Mouse (Mus musculus): ENCODE data around the gene Atp5f1.
"Not testable (repeated sequence)": the region's sequence is repeated elsewhere in the genome, so short reads cannot be mapped to it uniquely, and the experiment has no call there.

The Atp5f1 gene

DNA sequence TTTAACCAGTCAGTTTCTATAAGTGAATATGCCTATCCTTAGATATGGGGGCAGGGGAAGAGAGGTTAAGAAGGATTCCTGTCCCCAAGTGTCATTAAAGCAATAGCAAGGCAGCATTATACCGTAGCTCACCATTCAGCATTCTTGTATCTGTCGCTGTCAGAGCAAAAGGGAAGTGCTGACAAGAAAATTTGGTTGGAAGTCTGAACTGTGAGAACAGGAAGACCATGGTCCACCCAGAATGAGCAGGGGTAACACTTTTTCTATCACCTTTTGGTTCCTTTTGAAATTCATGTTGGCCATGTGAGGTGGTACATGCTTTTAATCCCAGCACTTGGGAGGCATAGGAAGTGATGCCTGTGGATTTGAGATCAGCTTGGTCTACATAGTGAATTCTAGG is 28.8 kb downstream of the Atp5f1 start:
- DNase-seq (ENCODE audit: low read depth in 1 of 2, low spot score in 2 of 2), result no peak

DNA sequence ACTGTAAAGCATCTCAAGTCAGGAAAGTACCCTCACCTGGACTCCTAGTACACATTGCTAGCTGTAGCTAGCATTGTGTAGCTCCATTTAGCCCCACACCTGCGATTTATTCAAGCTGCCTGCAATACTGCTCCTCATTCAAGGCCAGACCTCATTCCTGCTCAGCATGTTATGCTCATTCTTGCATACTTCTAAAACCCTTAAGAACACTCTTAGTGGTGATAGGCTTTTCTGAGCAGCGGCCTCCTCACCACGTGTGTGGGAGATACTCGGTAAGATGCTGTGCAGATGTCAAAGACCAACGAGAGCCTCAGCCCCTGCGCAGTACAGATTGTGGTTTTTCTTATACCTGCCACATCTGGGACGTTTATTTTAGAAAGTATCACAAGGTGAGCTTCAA is 30.1 kb downstream of the Atp5f1 start:
- DNase-seq (ENCODE audit: low read depth in 1 of 2, low spot score in 2 of 2), result no peak

DNA sequence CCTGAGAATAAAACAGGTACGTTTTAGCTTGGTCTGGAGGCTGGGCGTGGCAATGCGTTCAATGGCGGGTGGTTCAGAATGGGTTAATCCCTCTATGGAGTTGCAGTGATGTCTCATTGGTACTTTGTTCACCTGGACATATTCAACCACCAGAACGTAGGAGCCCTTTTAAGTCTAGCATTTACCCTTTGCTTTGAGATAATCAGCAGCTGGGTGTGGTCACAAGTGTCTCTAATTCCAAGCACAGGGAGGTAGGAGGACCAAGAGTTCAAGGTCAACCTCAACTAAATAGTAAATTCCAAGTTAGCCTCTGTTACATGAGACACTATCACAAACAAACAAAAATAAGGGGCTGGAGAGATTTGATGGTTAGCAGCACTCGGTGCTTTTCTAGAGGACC is 31.1 kb downstream of the Atp5f1 start:
- no peak for DNase-seq (ENCODE audit: low read depth in 1 of 2, low spot score in 2 of 2)

DNA sequence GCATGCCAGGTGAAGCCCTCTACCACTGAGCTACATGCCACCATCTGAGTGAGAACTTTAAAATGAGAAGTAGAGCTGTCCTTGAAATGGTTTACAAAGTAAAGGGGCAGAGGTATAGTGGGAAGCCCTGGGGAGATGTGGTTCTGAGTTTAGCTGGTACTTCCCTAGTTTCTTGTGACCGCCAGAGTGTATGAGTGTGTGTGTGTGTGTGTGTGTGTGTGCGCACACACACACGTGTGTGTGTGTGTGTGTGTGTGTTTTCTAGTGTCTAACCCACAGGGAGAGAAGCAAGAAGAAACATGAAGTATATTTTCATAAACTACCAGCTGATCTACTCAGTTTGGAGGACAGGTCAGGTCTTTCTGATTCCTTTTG is 31.7 kb downstream of the Atp5f1 start:
- DNase-seq (ENCODE audit: low read depth in 1 of 2, low spot score in 2 of 2), result no peak

DNA sequence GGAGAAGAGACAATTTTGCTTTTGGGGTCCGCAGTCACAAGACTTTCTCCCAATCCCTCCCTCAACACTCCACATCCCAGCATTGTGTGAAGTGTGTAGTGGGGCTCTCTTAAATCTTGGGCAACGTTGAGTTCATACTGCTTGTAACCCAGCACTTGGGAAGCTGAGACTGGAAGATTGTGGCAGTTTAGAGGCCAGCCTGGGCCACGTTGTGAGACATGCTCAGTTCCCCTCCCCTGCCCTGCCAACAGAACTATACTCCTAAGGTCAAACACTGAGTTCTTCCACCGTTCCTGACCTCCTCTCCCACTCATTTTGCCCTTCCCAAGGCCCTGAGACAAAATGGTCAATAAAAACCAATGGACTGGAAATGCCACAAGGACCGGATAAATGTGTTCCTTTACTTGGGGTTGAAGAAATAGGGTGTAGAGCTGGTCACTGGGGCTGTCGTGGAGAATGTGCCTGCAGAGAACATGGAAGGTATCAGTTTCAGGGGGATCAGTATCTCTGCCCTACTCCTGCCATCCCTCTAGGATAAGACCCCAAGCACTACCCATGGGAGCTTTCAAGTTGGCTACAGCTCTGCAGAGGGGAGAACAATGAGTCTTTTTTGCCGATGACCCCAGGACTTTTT is 32.2 kb downstream of the Atp5f1 start:
- no peak for DNase-seq (ENCODE audit: low read depth in 1 of 2, low spot score in 2 of 2)

DNA sequence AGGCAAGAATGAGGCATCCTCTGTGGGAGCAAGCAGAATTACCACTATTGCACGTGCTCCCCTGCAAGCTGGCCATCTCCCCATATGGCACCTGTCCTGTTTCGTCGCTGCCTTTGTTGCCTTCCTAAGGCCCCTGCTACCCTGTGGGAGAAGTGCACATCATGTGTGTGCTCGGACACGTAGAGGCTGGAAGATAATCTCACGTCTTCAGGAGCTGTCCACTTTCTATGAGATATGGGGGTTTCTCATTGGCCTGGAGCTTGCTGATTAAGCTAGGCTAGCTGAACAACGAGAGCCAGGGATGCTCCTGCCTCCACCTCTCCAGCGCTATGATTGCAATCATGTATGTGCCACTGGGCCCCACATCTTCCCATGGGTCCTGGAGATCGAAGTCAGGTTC is 35.3 kb downstream of the Atp5f1 start:
- no peak for DNase-seq (ENCODE audit: low read depth in 1 of 2, low spot score in 2 of 2)

DNA sequence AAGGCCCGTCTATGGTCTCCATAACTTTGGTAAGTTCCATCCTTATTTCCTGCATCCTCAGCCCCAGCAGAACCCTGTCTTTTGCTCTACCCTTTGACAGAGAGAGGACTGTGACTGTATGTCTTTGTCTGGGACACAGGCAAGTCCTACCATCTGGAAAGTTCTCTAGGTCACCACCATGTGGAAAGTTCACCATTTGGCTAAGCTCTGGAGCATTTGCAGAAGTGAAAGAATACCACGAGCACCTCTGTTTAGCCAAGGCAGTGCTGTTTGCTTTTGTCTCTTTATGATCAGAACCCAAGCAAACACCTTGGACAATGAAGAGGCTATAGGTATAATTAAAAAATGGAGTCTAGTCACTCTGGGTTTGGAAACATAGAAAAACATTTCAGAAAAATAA is 37.9 kb downstream of the Atp5f1 start:
- no peak for DNase-seq (ENCODE audit: low read depth in 1 of 2, low spot score in 2 of 2)

DNA sequence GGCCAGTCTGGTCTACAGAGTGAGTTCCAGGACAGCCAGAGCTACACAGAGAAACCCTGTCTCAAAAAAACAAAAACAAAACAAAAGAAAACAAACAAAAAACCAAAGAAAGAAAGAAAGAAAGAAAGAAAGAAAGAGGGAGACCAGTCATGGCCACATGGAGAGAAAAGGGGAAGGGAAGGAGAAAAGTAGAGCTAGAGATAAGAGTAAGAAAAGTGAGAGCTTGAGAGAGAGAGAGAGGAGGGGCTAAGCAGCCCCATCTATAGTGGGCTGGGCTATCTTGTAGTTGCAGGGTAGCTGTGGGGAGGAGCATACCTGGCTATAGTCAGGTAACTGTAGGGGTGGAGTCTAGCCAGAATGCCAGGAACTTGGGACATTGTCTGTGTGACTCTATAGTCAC is 39.2 kb downstream of the Atp5f1 start:
- not testable (repeated sequence) for DNase-seq (ENCODE audit: low read depth in 1 of 2, low spot score in 2 of 2)

DNA sequence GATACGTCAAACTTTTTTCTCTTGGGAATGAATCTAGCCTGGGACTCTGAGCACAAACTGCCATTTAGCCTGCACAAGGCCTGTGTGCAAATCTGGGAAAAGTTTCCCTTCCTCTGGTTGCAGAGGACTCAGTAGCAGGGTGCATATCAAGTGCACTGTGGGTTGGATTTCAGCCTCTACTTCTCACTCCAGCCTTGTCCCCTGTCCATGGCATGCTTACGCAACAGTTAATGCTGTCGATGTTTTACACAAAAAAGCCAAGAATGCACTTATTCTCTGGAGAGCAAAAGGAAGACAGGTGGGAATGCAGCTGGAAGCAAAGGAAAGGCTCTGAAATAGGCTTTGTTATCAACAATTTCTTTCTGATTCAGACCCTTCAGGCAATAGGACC is 41.5 kb downstream of the Atp5f1 start:
- DNase-seq (ENCODE audit: low read depth in 1 of 2, low spot score in 2 of 2), result no peak

DNA sequence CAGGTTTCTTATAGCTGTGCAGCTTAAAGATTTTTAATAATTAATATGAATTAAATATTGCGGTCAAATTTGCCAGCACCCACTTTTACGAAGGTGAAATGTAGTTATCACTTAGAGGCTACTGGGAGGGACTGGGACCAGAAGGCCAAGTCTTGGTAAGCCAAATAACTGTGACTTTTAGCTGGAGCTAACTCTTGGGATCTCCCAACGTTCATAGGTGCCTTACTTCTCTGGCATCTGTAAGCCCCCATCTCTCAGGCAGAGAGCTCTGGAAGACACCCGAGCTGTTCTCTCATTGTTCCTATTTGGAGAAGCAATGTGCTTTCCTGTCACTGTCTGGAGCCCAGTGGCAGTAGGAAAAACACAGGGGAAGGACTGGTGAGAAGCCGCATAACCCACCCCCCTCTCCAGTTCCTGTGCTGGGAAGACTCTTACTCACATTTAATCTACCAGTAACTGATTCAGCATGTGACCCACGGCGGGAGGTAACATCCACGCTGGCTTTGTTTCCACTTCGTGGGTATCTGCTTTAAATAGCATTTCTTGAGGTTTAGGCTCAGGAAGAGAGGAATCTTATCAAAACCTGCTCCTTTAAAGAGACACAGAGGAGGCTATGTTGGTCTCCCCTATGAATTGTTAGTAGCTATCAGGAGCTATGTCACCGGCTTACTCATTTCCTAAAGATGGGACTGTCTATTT is 42.1 kb downstream of the Atp5f1 start:
- DNase-seq (ENCODE audit: low read depth in 1 of 2, low spot score in 2 of 2), result no peak

DNA sequence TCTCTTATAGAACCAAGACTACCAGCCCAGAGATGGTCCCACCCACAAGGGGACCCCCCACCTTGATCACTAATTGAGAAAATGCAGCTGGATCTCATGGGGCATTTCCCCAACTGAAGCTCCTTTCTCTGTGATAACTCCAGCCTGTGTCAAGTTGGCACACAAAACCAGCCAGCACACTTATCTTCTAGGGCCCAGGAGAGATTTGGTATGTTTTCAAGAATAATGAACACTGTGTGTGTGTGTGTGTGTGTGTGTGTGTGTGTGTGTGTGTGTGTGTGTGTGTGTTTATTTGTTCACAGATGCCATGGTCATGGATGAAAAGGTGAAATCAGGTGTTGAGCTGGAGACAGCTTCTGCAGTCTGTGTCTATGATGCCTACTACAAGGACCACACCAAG is 43.4 kb downstream of the Atp5f1 start:
- DNase-seq (ENCODE audit: low read depth in 1 of 2, low spot score in 2 of 2), result not testable (repeated sequence)

DNA sequence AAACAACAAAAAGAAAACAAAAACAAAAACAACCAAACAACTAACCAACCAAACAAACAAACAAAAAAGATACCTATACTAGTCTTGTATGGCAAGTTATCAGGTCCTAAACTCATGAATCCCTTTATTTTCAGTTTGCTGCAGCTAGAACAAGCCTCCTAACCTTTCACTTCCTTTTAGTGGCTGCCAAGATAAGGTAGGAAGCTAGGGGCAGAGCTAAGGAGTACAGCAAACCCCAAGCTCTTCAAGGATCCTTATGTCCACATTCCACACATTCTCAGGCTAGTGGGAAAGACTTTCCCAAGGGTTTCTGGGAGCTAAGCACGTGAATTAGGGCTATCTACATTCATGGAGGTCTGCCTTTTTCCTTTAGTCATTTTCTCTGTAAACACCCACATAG is 44.6 kb downstream of the Atp5f1 start:
- no peak for DNase-seq (ENCODE audit: low read depth in 1 of 2, low spot score in 2 of 2)

DNA sequence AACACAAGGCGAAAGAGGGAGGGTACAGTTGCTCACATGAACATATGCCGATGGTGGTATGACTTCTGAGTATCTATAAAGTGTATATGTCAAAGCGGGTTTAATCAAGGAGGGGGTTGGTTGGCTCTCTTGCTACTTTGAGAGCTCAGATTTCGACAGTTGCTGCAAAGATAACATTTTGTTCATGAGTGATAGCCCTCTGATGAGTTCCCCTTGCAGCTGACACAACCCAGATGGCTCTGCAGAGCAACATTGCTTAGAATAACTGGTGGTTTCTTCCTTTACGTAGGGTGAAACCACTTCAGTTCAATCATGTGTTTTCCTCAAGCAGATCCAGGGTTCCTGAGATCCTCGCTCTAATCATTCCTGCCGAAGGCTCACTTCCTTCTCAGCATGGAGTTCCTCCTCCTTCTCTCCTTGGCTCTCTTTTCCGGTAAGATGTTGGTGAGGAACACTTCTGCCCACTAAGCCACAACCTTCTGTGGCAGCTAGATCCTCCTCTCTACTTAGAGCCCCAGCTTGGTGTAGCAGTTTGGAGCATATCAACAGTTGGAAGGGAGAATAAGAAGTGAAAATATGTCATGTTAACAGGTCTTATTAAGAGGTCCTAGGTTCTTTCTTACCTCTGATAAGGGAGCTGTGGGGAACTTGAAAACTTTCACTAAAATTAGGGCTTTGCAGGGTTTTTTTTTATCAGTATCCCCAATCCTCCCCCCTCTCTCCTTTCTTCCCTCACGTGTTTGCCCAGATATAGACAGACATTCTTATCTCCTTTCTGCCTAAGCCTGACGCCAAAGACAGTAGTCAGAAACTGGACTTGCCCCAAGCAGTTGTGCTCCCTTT is 45.8 kb downstream of the Atp5f1 start:
- DNase-seq (ENCODE audit: low read depth in 1 of 2, low spot score in 2 of 2), result no peak

DNA sequence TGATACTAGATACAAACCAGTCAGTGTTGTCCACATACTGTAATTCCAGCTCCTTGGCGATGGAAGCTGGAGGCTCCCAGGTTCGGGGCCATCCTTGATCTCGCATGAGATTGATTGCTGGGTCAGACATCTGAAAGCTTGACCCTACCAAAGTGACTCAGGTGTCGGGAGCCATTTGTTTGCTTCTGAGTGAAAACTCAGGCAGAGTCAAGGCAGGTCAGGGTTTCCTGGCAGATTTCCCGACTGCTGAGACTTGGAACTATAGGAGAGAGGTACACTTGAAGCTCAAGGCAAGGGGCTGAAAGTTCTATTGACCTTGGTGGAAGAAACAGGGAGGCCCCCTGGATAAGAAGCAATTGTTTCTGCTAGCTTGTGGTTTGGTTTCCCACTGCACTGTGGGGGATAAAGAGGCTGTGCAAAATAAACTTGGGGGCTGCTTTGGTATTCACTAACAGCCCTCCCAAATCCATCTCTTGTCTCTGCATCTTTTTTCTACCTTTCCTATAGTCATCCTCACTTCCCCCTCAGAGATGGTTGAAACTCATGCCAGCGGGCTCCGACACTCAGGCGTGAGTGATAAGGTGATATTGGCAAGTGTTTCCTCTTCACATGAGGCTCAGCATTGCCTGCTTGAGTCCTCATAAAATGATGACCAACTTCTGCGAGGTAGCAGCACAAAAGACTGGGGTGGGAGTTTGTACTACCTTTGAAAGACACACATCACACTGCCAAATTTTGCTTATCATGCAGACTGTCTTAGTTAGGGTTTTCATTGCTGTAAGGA is 47.6 kb downstream of the Atp5f1 start:
- no peak for DNase-seq (ENCODE audit: low read depth in 1 of 2, low spot score in 2 of 2)

DNA sequence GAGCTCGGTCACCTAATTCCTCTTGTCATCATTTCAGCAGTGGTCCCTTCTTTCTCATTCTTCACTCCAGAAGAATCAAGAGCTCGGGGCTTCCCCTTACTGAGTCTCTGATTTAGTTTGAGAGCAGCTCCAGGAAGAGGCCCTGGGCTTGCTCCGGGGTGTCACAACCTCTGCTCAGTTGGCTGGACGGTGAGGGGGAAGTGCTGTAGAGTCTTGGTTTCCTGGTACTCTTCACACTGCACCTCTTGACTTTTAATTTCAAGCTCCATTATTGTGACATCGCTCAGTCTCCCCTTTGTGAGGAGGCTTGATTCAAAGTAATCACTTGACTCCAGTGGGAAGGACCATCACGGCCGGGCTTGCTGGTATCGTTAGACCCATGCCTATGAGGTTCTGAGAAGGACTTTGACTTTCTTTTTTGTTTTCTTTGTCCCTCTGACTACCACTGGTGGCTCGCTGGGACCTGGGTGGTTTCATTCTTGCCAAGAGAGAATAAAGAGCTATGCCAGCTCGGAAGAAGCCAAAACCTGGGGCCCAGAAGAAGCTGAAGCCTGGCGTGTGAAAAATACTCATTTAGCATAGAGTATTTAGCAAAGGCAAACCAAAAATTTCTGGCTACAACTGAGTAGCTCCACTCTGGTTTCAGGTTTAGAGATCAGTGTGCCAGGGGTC is 49.2 kb downstream of the Atp5f1 start:
- DNase-seq (ENCODE audit: low read depth in 1 of 2, low spot score in 2 of 2), result peak in 1 of 2 experiments; percentile 52

DNA sequence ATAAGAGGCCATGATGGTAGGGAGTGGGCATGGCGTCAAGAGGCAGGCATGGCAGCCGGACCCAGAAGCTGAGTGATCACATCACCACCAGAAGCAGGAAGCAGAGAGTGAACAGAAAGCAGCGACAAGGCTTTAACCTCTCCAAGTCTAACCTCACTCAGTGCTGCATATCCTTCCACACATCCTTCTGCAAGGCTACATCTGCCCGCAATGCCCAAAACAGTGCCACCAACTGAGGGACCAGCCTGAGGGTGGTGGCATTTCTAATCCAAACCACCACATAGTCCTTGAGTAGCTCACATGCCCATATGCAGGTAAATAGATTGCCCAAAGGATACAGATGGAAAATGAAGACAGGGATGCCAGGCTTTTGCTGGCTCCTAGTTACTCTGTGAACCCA is 50.9 kb downstream of the Atp5f1 start:
- DNase-seq (ENCODE audit: low read depth in 1 of 2, low spot score in 2 of 2), result no peak

DNA sequence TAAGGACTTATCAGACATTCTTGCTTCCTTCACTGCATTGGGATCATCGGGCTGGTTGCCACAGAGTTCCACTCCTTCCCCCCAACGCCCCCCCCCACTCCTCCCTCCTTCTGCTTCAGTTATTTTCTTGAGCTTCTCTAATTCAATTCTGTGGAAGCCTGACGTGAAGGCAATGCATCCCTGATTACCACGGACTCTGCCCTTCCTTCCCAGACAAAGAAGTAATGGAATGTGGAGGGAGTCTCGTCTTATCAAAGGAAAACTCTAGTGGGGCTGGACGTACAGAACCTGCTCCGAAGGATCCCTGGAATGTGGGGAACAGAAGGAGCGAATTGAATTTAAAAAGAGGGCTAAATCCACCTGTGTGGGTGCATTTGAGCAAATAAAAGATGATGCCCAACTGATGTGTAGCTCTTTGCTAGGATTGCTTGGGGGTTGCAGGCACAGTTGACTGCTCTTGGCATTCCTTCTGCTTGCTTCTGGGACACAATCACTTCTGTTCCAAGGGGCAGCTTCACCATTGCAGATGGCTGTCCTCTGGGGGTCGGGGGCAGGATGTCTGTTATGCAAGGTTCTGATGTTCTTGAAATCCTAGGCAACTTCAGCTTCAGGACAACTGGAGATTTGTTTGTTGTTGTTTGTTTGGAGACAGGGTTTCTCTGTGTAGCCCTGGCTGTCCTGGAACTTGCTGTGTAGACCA is 51.8 kb downstream of the Atp5f1 start:
- no peak for DNase-seq (ENCODE audit: low read depth in 1 of 2, low spot score in 2 of 2)

DNA sequence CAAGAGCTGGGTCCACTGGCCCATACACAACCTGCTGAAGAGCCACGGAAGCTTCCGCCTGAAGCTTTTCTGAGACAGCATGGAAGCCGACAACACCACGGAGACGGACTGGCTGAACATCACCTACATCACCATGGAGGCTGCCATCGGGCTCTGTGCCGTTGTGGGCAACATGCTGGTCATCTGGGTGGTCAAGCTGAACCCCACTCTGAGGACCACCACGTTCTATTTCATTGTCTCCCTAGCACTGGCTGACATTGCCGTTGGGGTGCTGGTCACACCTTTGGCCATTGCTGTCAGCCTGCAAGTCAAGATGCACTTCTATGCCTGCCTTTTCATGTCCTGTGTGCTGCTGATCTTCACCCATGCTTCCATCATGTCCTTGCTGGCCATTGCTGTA is 55.2 kb downstream of the Atp5f1 start:
- DNase-seq (ENCODE audit: low read depth in 1 of 2, low spot score in 2 of 2), result no peak

DNA sequence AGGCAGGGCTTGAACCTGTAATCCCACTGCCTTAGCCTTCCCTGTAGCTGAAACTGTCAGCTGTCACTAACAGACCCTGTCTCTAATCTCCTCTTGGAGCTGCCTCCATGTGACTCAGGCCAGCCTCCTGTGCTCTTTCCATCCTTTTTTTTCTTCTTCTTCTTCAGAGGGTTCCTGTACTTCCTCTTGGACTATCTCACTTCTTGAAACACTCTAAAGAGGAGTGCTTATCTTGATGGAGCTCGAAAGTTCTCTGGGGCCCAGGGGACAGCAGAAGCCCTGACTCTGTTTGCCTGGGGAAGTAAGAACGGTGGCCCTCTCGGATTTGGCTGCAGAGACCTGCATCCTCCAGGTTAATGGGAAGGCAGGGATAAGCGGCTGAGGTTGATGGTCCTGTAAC is 55.7 kb downstream of the Atp5f1 start:
- DNase-seq (ENCODE audit: low read depth in 1 of 2, low spot score in 2 of 2), result no peak

DNA sequence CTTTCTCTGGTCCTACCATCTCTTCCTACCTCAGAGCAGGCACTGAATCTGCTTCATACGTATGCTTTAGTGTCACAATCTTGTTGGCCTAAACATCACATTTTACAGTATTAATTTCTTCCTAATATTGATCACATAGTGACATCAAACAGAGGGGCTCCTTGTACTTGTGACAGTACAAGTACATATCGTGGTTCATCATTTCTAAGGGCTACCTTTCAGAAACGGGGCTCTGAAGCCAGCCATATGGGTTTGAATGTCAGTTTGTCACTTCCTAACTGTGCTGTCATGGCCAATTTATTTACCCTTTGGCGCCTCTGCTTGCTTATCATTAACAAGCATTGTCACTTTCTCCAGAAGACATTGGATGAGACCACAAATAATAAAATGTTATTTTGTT is 58.4 kb downstream of the Atp5f1 start:
- no peak for DNase-seq (ENCODE audit: low read depth in 1 of 2, low spot score in 2 of 2)

Measured in monocyte, adult 2 months (primary cell).